Mouse (Mus musculus) v-Abl transformed pro-B cells (cell line): ENCODE results near the gene Rp2.
"Not testable (repeated sequence)": the region's sequence is repeated elsewhere in the genome, so short reads cannot be mapped to it uniquely, and the experiment has no call there.

Experiments used
- in situ Hi-C, 2 experiments: fragments of 400-800 bp; cut with MboI; formaldehyde crosslinking; loops; one replicate each; pipeline ENCODE4 v1.15.1; 2025; ENCODE audit not compliant: unreplicated experiment in 2 of 2

Gene Rp2

DNA sequence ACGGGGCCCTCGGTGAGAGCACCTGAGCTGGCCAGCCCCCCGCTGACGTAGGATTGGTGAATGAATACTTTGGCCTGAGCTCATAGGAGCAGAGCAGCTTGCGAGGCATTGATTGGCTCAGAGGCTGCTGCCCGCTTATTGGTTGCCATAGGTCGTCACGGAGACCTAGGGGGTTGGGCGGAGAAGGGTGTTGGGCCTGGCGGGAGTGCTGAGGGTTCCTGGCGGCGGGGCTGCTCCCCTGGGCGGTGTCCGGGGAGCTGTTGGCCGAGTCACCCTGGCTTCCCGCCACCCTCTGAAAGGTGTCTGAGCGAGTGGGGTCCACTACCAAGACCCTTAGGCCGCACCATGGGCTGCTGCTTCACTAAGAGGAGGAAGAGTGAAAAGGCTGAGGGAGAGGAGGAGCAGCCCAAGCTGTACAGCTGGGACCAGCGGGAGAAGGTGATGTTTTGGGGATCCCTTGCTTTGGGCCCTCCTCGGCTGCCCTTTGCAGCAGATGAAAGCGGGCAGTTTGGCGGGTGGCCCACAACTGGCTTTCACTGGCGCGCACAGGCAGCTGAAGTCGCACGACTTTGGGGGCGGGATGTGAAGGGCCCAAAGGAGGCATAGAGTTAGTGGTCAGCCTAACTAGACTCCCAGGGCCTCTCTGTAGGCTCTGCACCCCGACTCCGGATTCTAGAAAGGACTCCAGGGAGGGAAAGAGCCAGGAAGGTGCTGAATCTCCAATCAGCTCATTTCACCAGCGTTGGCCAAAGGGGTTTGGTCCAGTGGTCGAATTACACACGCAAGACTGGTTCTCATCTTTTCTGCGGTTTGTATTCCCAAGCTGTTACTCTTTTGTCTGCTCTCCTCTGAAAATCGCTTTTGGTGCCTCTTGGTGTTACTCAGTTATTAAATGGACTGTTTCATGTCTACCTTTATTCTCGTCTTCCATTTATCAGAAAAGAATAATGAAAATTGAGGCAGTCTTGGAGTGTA, at the start of gene Rp2:
TSS of gene Rp2 (plus strand) at position 91 of the 975 bp plus-strand sequence.
- in situ Hi-C loops: loop anchor here (5.0 to 25.0 kb wide), 2 partner anchors 38 to 123 kb away; no protein-coding TSS in a partner anchor

DNA sequence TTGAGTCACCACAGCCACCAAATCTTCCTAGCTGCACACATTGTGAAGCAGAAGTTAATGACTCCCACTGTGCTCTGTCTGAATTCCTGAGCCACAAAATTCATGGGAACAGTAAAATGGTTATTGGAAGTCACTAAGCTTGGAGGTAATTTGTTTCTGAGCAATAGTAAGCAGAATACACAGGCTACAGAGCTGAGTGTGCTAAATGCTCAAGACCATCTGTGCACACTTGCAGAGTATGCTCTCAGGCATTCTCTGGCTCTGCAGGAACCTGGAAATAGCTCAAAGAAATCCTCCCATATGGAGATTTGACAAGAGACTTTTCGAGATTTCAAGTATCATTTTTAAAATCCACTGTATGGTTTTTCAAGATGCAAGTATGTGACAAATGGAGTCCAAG, 31.5 kb upstream of the Rp2 start:
- in situ Hi-C loops: loop anchor here in 1 of 2 experiments (10.0 kb wide), 1 partner anchor 278 kb away; the partner anchor contains the start of gene Chst7

DNA sequence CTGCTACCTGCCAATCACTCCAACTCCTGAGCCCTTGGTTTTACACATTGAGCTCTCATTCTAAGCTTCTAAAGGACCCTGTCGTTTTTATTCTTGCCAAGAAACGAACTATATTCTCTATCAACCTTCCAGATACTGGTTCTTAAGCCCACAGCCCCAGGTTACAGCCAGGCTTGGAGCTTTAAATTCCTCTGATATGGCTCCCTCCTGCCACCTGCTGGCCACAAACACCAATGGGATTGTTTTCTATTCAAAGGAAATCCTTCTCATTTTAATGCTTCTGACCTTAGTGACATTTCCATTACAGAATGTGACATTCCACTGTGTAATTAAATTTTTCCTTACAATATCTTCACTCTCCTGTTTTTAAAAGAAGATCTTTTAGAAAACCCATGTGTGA, 28.6 kb upstream of the Rp2 start:
- in situ Hi-C loops: loop anchor here (5.0 to 10.0 kb wide), 3 partner anchors 173 to 313 kb away; partner anchors contain the start of gene Chst7 (in 1 of the 2)

DNA sequence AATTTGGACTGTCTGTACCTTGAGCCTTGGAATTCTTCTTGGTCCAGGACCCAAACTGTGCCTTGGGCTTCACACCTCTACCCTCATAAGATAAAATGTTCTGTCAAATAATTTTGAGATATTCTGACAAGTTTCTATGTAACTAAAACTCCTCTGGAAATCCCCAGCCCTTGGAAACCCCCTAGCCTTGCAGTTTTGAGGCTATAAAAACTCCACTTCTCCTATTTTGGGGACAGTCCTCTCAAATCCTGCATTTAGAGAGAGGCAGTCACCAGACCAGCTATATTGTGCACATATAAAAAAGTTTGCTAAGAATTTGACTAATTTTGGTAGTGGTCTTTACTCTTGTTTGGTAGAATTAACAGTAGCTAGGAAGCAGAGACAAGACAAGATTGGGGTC, 19.3 kb upstream of the Rp2 start:
- in situ Hi-C loops: loop anchor here in 1 of 2 experiments (5.0 to 10.0 kb wide), 2 partner anchors 160 to 183 kb away; no protein-coding TSS in a partner anchor

DNA sequence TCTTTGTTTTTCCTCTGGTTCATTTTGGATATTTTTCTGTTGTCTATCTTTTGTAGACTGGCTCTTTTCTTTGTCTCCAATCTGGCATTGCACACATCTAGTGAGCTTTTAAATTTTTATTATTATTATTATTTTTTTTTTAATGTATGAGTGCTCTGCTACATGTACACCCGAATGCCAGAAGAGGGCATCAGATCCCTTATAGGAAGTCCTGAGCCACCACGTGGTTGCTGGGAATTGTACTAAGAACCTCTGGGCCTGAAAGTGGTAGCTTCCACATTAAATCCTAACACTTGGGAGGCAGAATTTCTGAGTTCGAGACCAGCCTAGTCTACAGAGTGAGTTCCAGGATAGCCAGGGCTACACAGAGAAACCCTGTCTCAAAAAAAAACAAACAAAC, 17.9 kb upstream of the Rp2 start:
- in situ Hi-C loops: loop anchor here in 1 of 2 experiments (10.0 kb wide), 1 partner anchor 158 kb away; no protein-coding TSS in a partner anchor

DNA sequence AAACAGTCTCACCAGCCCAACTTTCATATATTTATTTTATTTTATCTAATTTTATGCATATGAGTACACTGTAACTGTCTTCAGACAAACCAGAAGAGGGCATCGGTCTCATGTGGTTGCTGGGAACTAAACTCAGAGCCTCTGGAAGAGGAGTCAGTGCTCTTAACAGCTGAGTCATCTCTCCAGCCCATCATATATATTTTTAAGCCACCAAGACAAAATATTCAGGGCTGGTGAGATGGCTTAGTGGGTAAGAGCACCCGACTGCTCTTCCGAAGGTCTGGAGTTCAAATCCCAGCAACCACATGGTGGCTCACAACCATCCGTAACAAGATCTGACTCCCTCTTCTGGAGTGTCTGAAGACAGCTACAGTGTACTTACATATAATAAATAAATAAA, 14.0 kb upstream of the Rp2 start:
- in situ Hi-C loops: loop anchor here in 1 of 2 experiments (25.0 kb wide), 1 partner anchor 137 kb away; no protein-coding TSS in a partner anchor

DNA sequence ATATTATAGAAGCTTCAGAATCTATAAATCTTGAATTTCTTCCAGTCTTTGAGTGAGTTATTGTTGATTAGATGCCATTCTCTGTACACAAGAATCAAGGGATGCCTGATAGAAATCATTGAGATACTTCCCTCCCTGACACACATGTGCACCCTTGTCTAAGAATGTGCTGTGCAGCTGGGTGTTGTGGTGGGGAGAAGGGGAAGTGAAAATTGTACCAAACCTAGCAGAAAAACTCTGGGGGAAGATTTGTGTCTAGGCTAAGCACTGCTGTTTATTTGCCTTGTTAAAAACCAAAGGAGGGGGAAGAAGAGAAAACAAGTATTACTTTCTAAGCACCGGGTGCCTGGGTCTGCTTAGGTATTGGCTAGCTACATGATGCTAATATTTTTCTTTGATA, 9.0 kb upstream of the Rp2 start:
- in situ Hi-C loops: loop anchor here in 1 of 2 experiments (25.0 kb wide), 1 partner anchor 132 kb away; no protein-coding TSS in a partner anchor

DNA sequence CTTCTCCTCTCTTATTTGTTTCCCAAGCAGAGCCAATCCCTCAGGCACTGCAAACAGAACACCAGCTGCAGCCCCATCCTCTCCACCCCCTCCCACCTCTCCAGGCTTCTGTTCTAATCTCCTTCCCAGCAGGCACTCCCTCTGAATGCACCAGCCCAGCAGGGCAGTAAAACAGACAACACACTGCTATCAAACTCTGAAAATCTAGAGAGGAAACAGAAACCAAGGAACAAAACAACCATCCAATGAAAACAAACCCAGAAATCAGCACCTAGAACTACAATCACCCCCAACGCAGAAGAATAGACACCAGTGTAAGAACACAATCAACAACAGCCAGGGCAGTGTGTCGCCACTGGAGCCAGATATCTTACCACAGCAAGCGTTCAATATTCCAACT, 8.0 kb upstream of the Rp2 start:
- in situ Hi-C loops: loop anchor here in 1 of 2 experiments (25.0 kb wide), 1 partner anchor 131 kb away; no protein-coding TSS in a partner anchor

DNA sequence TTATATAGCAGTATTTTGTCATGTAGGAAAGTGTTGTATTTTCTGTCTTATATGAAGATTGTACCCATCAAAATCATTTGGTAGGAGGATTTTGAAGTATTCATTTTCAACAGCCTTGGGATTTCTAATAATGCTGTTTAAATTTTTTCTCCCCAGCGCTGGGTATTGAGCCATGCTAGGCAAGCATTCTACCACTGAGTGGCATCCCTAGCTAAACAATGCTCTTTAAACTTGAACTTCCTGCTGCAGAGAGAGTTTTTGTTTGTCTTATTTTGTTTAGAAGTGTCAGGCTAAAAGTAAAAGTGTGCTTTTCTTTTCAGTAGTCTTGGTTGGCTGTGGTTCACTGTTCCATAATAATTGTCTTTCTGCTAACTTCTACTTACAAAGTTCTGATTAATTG, 1.8 kb downstream of the Rp2 start:
- in situ Hi-C loops: loop anchor here (5.0 to 25.0 kb wide), 2 partner anchors 36 to 121 kb away; no protein-coding TSS in a partner anchor

DNA sequence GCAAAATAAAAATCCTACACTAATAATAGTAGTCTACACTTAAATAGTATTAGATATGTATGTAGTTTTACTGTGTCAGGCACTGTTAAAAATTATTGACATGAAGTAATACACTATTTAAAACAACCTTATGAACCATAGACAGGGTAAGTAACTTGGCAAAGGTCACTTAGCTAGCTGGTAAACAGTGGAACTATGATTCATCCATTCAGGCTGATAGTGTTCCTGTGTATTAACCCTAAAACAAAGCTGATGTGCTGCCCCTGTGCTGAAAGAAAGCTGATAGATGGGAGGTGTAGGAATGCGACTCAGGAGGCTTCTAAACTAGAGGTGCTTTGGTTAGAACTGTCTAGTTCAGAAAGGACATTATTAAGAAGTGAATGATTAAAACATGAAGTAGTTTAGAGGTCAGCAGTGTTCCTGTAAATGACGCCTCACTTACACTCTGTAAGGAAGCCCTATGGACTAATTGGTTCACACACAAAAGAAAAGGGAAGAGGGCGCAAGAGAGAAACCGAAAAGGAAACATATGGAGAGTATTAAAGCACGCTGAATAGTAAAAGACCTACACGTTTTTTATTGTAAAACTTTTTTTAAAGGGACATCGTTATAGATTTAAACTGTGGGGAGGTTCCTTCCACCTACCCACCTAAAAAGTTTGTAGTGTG, 15.2 kb downstream of the Rp2 start:
- in situ Hi-C loops: no loop called here

DNA sequence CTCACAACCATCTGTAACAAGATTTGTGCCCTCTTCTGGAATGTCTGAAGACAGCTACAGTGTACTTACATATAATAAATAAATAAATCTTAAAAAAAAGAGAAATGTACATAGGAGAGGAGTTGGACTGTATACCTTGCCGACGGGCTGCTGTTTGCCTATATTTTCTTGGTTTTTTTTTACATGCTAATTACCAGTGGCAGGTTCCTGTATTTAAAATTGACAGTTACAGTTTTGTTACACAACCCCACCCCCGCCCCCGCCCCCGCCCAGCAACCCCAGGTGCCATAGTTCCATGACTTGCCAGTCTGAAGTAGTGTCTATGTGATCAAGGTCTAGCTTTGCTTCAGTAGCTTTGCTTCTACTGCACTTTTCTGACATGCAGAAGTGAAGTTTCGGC, 18.0 kb downstream of the Rp2 start:
- in situ Hi-C loops: no loop called here

DNA sequence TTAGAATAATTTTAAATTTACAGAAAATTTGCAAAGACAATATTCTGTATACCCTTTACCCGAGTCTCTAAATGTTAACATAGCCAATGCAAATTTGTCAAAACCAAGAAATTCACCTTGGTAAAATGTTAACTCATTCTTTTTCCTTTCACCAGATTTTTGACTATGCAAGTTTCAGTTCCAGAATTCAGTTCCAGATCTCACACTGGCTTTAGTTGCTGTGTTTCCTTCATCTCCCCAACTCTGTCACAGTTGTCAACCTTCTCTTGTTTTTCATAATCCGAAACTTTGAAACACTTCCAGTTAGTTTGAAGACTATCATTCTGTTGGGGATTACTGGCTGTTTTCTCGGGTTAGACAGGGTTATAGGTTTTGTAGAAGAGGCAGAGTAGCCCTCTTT, 22.7 kb downstream of the Rp2 start:
- in situ Hi-C loops: no loop called here

DNA sequence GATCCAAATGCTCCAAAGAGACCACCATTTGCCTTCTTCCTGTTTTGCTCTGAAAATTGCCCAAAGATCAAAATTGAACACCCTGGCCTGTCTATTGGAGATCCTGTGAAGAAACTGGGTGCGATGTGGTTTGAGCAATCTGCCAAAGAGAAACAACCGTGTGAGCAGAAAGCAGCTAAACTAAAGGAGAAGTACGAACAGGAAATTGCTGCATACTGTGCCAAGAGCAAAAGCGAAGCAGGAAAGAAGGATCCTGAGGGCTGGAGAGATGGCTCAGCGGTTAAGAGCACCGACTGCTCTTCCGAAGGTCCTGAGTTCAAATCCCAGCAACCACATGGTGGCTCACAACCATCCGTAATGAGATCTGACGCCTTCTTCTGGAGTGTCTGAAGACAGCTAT, 27.7 kb downstream of the Rp2 start:
- in situ Hi-C loops: not testable (repeated sequence)

DNA sequence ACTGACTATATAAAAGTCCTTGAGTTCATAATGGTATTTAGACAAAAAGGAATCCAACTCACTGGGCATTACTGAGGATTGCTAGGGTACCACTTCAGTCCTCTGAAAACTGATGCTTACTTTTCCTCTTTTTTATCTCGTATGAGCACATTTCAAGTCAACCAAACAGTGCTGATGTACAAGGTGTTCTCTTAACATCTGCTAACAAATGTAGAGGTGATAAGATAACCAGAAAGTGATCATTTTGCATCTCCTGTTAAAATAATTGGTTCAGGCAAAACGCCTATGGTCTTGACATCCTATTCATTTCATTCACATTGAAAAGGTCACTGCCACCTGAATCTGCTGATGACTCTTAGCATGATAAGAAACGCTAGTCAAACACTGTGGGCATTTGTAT, 28.7 kb downstream of the Rp2 start:
- in situ Hi-C loops: no loop called here

DNA sequence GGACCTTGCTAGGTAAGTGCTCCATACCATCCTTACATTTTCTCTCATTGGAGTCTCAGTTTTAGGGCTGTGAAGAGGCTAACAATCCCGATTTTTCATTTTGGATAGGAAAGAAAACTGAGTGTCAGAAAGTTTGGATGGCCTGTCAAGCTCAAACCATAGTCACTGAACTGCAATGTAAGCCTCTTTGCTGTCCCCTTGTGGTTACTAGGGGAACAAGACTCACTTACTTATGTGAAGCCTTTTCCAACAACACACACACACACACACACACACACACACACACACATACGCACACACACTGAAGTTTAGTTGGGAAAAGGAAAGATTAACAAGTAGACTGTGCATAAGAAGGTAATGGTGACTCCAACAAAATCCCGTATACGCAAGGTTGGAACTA, 39.8 kb downstream of the Rp2 start:
- in situ Hi-C loops: loop anchor here in 1 of 2 experiments (5.0 to 10.0 kb wide), 2 partner anchors 37 to 379 kb away; no protein-coding TSS in a partner anchor

DNA sequence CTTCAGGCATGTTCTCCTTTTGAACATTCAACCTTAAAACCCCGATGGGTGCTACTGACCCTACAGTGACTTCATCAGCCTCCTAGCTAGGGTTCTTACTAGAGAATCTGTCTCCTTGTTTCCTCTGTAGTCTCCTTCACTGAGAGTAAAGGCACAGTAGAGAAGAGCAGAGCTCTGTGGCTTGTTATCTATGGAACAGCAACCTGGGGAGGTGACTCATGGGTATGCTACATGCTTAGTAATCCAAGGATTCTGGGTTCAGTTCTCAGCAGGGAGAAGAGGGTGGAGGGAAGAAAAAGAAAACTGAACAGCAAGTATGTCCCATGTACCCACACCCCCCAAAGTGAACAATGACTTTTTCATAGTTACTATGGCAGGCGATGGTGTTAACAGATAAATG, 42.6 kb downstream of the Rp2 start:
- in situ Hi-C loops: loop anchor here in 1 of 2 experiments (10.0 kb wide), 1 partner anchor 382 kb away; no protein-coding TSS in a partner anchor

DNA sequence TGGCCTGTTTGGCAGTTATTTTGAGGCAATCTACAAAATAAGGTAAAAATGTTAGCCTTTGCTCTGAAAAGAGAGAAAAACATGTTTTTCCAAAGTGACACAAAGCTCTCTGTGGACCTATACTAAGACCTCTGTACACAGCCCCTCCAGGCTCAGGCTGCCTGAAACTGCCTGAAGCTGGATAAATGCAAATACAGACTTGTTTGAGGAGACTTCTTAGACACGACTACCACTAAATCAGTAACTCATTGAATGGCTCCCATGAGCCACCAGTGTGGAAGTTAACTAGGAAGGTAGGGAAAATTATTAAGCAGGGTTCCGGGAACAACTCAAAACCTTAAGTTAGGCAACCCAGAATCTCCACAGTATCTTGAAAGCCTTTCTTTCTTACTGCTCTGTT, 43.4 kb downstream of the Rp2 start:
- in situ Hi-C loops: loop anchor here in 1 of 2 experiments (10.0 kb wide), 1 partner anchor 383 kb away; no protein-coding TSS in a partner anchor

DNA sequence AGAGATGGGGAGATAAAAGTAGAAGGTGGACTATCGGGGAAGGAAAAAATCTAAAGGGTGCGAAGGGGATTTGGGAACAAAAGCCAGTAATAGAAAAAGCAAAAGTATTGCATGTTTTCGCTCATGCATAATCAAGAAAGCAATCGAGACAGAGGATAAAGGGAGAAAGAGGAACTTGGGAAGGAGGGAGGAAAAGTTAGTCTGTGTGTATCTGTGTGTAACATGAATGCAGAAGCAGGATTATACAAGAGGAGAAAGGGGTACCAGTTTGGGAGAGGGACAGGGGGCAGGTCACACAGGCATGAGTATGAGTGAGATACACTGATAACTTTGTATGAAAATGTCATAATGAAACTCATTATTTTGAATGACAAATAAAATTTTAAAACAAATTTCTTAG, 47.1 kb downstream of the Rp2 start:
- in situ Hi-C loops: no loop called here

DNA sequence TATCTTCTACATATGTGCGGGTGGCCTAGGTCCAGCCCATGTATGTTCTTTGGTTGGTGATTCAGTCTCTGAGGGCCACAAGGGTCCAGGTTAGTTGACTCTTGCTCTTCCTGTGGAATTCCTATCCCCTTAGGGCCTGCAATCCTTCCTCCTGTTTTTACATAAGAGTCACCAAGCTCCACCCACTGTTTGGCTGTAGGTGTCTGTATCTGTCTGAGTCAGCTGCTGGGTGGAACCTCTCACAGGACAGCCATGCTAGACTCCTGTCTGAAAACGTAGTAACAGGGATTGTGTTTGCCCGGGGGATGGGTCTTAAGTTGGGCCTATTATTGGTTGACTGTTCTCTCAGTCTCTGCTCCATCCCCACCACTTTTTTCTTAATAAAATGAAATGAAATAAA, 47.9 kb downstream of the Rp2 start:
- in situ Hi-C loops: no loop called here

DNA sequence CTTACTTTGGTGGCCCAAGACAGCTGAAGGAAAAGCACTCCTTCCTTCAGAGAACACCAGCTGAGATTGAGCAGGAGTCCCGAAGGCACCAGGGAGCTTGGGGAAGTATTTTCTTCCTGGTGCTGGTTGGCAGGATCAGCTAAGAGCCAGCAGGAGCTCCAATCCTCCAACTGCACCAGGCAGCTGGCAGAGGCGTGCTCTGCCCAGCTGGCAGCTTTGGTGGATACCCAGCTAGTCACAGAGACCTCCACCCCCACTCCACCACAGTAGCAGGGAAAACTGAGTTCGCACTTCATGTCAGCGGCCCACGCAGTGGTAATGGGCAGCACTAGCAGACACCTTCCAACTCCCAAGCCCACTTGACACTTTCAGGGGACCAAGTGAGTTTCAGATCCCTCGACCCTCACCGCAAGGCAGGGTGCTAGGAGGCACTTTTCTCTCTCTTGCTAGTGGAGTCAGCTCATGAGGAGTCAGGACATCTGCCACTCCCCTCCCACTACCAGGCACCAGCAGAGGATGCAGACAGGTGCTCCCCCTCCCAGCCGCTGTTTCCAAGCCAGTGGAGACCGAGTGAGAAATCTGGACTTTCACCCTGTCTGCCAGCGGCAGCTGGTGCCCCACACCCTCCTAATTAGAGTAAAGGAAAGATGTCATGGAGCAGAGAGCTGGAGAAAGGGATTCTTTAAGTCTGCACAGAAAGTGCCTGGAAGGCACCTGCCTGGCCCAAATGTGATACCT, 50.8 kb downstream of the Rp2 start:
- in situ Hi-C loops: no loop called here
